Mouse (Mus musculus) liver, postnatal 0 days (tissue): ENCODE data around the gene Akap5. TPM values are rescaled to one million over a fixed set of nuclear protein-coding genes. Genes with fewer than 3 reads are reported as not detected.

Source experiments
- ATAC-seq: fragments of 200-750 bp; cut with Nextera tagmentation; 2 replicates; pipeline ENCODE4 v1.8.0; 2017; ENCODE audit warnings: mild to moderate bottlenecking, moderate library complexity
- DNase-seq: peaks from one replicate; pipeline ENCODE4 v3.0.0-alpha.2; 2016
- H3K27ac ChIP-seq: fragments of 300-500 bp; sonication (generic); 2 replicates; pipeline ENCODE4 v1.5.1; 2014; ENCODE audit warnings: antibody characterized with exemption, moderate library complexity, mild to moderate bottlenecking, low read depth
- H3K27me3 ChIP-seq: fragments of 300-500 bp; sonication (generic); 2 replicates; pipeline ENCODE4 v1.6.1; 2014; ENCODE audit warnings: low read length, control low read depth, mixed read lengths; ENCODE audit not compliant: insufficient read depth
- H3K36me3 ChIP-seq: fragments of 300-500 bp; sonication (generic); replicated peaks from 2 replicates; pipeline ENCODE4 v1.6.1; 2014; ENCODE audit warnings: mild to moderate bottlenecking, control low read depth, low read length, moderate library complexity, mixed read lengths; ENCODE audit not compliant: insufficient read depth
- H3K4me1 ChIP-seq: fragments of 300-500 bp; sonication (generic); 2 replicates; pipeline ENCODE4 v1.6.1; 2014; ENCODE audit warnings: antibody characterized with exemption, mild to moderate bottlenecking, control low read depth; ENCODE audit not compliant: insufficient read depth
- H3K4me2 ChIP-seq: fragments of 300-500 bp; sonication (generic); 2 replicates; pipeline ENCODE4 v1.6.1; 2014; ENCODE audit warnings: low read depth, mild to moderate bottlenecking, low read length, moderate library complexity, mixed read lengths
- H3K4me3 ChIP-seq: fragments of 300-500 bp; sonication (generic); 2 replicates; pipeline ENCODE4 v1.5.1; 2014; ENCODE audit warnings: low read depth, low read length
- H3K9ac ChIP-seq: fragments of 300-500 bp; sonication (generic); replicated peaks from 2 replicates; pipeline ENCODE4 v1.6.1; 2014; ENCODE audit warnings: mild to moderate bottlenecking, moderate library complexity
- H3K9me3 ChIP-seq: fragments of 300-500 bp; sonication (generic); 2 replicates; pipeline ENCODE4 v1.6.1; 2016; ENCODE audit warnings: mild to moderate bottlenecking, control low read depth, low read length, mixed read lengths
- CTCF ChIP-seq: sonication (generic); IDR thresholded peaks from 2 replicates; pipeline ENCODE4 v1.5.1; 2016; ENCODE audit warnings: antibody characterized with exemption, low read depth
- EP300 ChIP-seq: IDR thresholded peaks from 2 replicates; pipeline ENCODE4 v1.6.1; 2016; ENCODE audit warnings: antibody characterized with exemption, low read depth, mild to moderate bottlenecking
- WGBS: fragments of 180-500 bp; shearing (Covaris S2); extraction: QIAGEN DNeasy Blood & Tissue Kit; methylation state at CpG from one replicate; pipeline ENCODE4 v1.1.7; 2014; ENCODE audit not compliant: insufficient replicate concordance; 5-methylcytosine and 5-hydroxymethylcytosine counted together
- polyA plus RNA-seq: library from polyadenylated mRNA; unstranded; fragments of >200 nt; fragmentation: Nextera tagmentation; extraction: Ambion mirVana; gene quantifications from 2 replicates; pipeline ENCODE4 v1.2.1, GENCODE M21; 2015

The Akap5 gene
- polyA plus RNA-seq, 1 experiment from 2014 or later, result 0.22 TPM

GRCm38 (mm10) chr12:76336111-76336965 lies 11.6 kb downstream of the Akap5 start:
- Histone ChIP-seq H3K9ac (no peak overlapping the region), H3K36me3 (no peaks in the 10 kb centered on the region), H3K4me2 (no peak overlapping the region), H3K27ac (no peak overlapping the region), H3K4me3 (no peak overlapping the region), H3K27me3 (no peaks in the 10 kb centered on the region), H3K9me3 (no peaks in the 10 kb centered on the region), H3K4me1 (no peaks in the 10 kb centered on the region)
- DNase-seq (no peak), ATAC-seq (no peak)
- WGBS, result 70% methylated on average over 17 of the region's 17 CpGs
- TF ChIP-seq EP300, result no peak
- no peak for TF ChIP-seq CTCF

DNA sequence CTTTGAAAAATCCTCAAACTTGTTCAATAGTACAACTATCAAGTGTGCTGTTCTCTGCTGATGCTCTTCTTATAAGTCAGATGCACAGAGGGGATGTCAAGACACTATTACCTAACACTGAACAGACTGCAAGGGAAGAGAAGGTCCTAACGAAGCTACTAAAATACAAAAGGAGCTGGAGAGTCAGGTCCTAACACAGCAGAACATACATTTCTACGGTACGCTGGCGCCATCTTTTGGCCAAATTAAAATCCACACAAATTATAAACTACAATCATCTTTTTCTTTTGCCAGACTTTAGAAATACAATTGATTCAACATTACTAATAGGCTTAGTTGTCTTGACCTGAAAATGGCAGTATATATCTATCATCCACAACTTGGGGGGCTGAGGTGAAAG lies 16.4 kb downstream of the Akap5 start:
- ATAC-seq (no peak), DNase-seq (peak; percentile 60)
- TF ChIP-seq CTCF (peak; percentile 87), EP300 (no peak)
- H3K9ac ChIP-seq, result no peak overlapping the region
- no peaks in the 10 kb centered on the region for H3K9me3 ChIP-seq
- 3% methylated on average over 4 of the region's 4 CpGs for WGBS
- no peak overlapping the region for H3K4me2 ChIP-seq
- H3K27ac ChIP-seq, result no peak overlapping the region
- H3K4me1 ChIP-seq, result no peaks in the 10 kb centered on the region; the same call in 1 of the 2 replicates
- no peak overlapping the region for H3K4me3 ChIP-seq
- H3K27me3 ChIP-seq, result no peaks in the 10 kb centered on the region
- no peaks in the 10 kb centered on the region for H3K36me3 ChIP-seq

GRCm38 (mm10) chr12:76345759-76346455 lies 21.2 kb downstream of the Akap5 start:
- ATAC-seq (peak; percentile 76), DNase-seq (peak; percentile 51)
- whole genome bisulfite sequencing, result 63% methylated on average over 5 of the region's 6 CpGs
- H3K4me1 ChIP-seq, result no peaks in the 10 kb centered on the region; the same call in 1 of the 2 replicates
- no peak overlapping the region for H3K4me2 ChIP-seq
- peak; percentile 71 for TF ChIP-seq CTCF
- no peak for TF ChIP-seq EP300
- no peak overlapping the region for H3K9ac ChIP-seq
- H3K9me3 ChIP-seq, result no peaks in the 10 kb centered on the region
- no peak overlapping the region for H3K27ac ChIP-seq
- no peaks in the 10 kb centered on the region for H3K27me3 ChIP-seq
- H3K4me3 ChIP-seq, result no peak overlapping the region
- H3K36me3 ChIP-seq, result peaks cover 13% of the 10 kb centered on the region; the same call in 1 of the 2 replicates

DNA sequence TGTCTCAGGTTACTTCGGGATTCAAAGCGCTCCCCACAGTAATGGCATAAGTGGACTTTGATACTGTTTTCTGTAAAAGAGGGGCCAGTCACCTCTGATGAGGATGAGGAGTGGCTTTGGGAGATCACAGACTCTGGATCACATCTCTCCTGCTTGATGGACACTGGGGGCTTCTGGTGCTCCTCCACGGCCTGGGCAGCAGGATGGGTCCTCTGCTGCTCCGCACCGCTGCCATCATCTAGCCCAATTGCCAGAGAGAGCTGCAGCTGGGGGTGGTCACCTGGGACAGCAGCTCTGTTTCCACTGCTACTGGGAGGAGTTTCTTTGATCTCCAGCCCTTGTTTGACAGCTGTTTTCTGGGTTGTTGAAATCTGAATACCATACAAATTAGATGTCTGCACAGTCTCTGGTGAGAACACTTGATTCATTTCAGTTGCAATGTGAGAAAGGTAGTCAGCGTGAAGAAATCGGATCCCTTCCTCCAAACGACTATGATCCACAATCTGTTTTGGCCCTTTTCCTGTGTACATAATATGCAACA lies 25.1 kb downstream of the Akap5 start:
- Histone ChIP-seq H3K4me3 (no peak overlapping the region), H3K27me3 (no peaks in the 10 kb centered on the region), H3K9ac (no peak overlapping the region), H3K4me1 (no peaks in the 10 kb centered on the region; the same call in 1 of the 2 replicates), H3K4me2 (no peak overlapping the region), H3K36me3 (peaks cover 17% of the 10 kb centered on the region; the same call in 1 of the 2 replicates), H3K9me3 (no peaks in the 10 kb centered on the region), H3K27ac (no peak overlapping the region)
- 79% methylated on average over 8 of the region's 8 CpGs for WGBS
- DNase-seq, result no peak
- TF ChIP-seq EP300 (no peak), CTCF (no peak)
- ATAC-seq, result no peak

GRCm38 (mm10) chr12:76360868-76361267 lies 36.2 kb downstream of the Akap5 start:
- H3K4me3 ChIP-seq, result no peak overlapping the region
- no peak for DNase-seq
- H3K9me3 ChIP-seq, result no peaks in the 10 kb centered on the region
- TF ChIP-seq CTCF (no peak), EP300 (no peak)
- H3K36me3 ChIP-seq, result no peaks in the 10 kb centered on the region
- ATAC-seq, result no peak
- H3K27me3 ChIP-seq, result no peaks in the 10 kb centered on the region
- peaks cover 18% of the 10 kb centered on the region for H3K4me1 ChIP-seq
- WGBS, result 64% methylated on average over 1 of the region's 1 CpGs
- H3K4me2 ChIP-seq, result no peak overlapping the region
- H3K9ac ChIP-seq, result no peak overlapping the region
- H3K27ac ChIP-seq, result no peak overlapping the region
